Mouse (Mus musculus) heart, embryonic 13.5 days (tissue): ENCODE results near the gene Stpg1. TPM values are rescaled to one million over a fixed set of nuclear protein-coding genes. Genes with fewer than 3 reads are reported as not detected.

Source experiments
- ATAC-seq: fragments of 200-750 bp; cut with Nextera tagmentation; 2 replicates; pipeline ENCODE4 v1.8.0; 2017; ENCODE audit warnings: moderate TSS enrichment; ENCODE audit not compliant: insufficient number of reproducible peaks, low FRiP score, low TSS enrichment; ENCODE audit errors: extremely low read depth
- H3K27ac ChIP-seq: fragments of 300-500 bp; sonication (generic); replicated peaks from 2 replicates; pipeline ENCODE4 v1.5.1; 2015; ENCODE audit warnings: moderate library complexity, mild to moderate bottlenecking, inconsistent platforms
- H3K27me3 ChIP-seq: fragments of 300-500 bp; sonication (generic); replicated peaks from 2 replicates; pipeline ENCODE4 v1.6.1; 2015; ENCODE audit warnings: mild to moderate bottlenecking, inconsistent platforms
- H3K36me3 ChIP-seq: fragments of 300-500 bp; sonication (generic); 2 replicates; pipeline ENCODE4 v1.6.1; 2015; ENCODE audit warnings: mild to moderate bottlenecking, inconsistent platforms
- H3K4me1 ChIP-seq: fragments of 300-500 bp; sonication (generic); 2 replicates; pipeline ENCODE4 v1.6.1; 2015; ENCODE audit warnings: inconsistent platforms
- H3K4me2 ChIP-seq: fragments of 300-500 bp; sonication (generic); 2 replicates; pipeline ENCODE4 v1.6.1; 2015; ENCODE audit warnings: inconsistent platforms, mild to moderate bottlenecking, moderate library complexity
- H3K4me3 ChIP-seq: fragments of 300-500 bp; sonication (generic); 2 replicates; pipeline ENCODE4 v1.5.1; 2015; ENCODE audit warnings: moderate library complexity, mild to moderate bottlenecking, inconsistent platforms
- H3K9ac ChIP-seq: fragments of 300-500 bp; sonication (generic); 2 replicates; pipeline ENCODE4 v1.6.1; 2015; ENCODE audit warnings: inconsistent platforms, mild to moderate bottlenecking, moderate library complexity
- H3K9me3 ChIP-seq: fragments of 300-500 bp; sonication (generic); 2 replicates; pipeline ENCODE4 v1.6.1; 2016; ENCODE audit warnings: inconsistent platforms
- WGBS: fragments of 180-500 bp; shearing (Covaris S2); methylation state at CpG from one replicate; pipeline ENCODE4 v1.1.7; 2015; ENCODE audit warnings: mixed read lengths; 5-methylcytosine and 5-hydroxymethylcytosine counted together
- polyA plus RNA-seq: library from polyadenylated mRNA; unstranded; fragments of >200 nt; fragmentation: Nextera tagmentation; extraction: Ambion mirVana; gene quantifications from 2 replicates; pipeline ENCODE4 v1.2.1, GENCODE M21; 2015

Gene Stpg1
- polyA plus RNA-seq, 1 experiment from 2014 or later, result 0.32 TPM

- Histone ChIP-seq H3K27ac (no peak overlapping the region), H3K9ac (no peak overlapping the region), H3K9me3 (peaks cover 7% of the 10 kb centered on the region; the same call in 1 of the 2 replicates), H3K36me3 (no peaks in the 10 kb centered on the region), H3K4me1 (peaks cover 9% of the 10 kb centered on the region), H3K4me3 (no peak overlapping the region), H3K4me2 (no peak overlapping the region), H3K27me3 (peaks cover 3% of the 10 kb centered on the region; the same call in 1 of the 2 replicates)
- ATAC-seq, result no peak
- WGBS, result 45% methylated on average over 9 of the region's 9 CpGs
Observed at GRCm38 (mm10) chr4:135531771-135532613, 37.4 kb downstream of the Stpg1 start.

- H3K36me3 ChIP-seq, result no peaks in the 10 kb centered on the region
- 50% methylated on average over 6 of the region's 6 CpGs for WGBS
- no peak overlapping the region for H3K9ac ChIP-seq
- H3K9me3 ChIP-seq, result peaks cover 7% of the 10 kb centered on the region; the same call in 1 of the 2 replicates
- H3K27me3 ChIP-seq, result no peaks in the 10 kb centered on the region
- H3K4me2 ChIP-seq, result no peak overlapping the region
- H3K4me3 ChIP-seq, result no peak overlapping the region
- no peak overlapping the region for H3K27ac ChIP-seq
- no peak for ATAC-seq
- peaks cover 11% of the 10 kb centered on the region for H3K4me1 ChIP-seq
Observed at GRCm38 (mm10) chr4:135533001-135533400, 38.4 kb downstream of the Stpg1 start.

GRCm38 (mm10) chr4:135535021-135535420 lies 40.4 kb downstream of the Stpg1 start:
- Histone ChIP-seq H3K4me2 (no peak overlapping the region), H3K4me1 (peaks cover 11% of the 10 kb centered on the region), H3K27ac (no peak overlapping the region), H3K27me3 (no peaks in the 10 kb centered on the region), H3K4me3 (no peak overlapping the region), H3K36me3 (no peaks in the 10 kb centered on the region), H3K9ac (no peak overlapping the region), H3K9me3 (peaks cover 7% of the 10 kb centered on the region; the same call in 1 of the 2 replicates)
- no peak for ATAC-seq
- 95% methylated on average over 3 of the region's 3 CpGs for WGBS

- WGBS, result 73% methylated on average over 12 of the region's 12 CpGs
- no peak for ATAC-seq
- no peak overlapping the region for H3K27ac ChIP-seq
- H3K4me3 ChIP-seq, result no peak overlapping the region
- H3K4me1 ChIP-seq, result peaks cover 19% of the 10 kb centered on the region
- no peaks in the 10 kb centered on the region for H3K27me3 ChIP-seq
- no peak overlapping the region for H3K9ac ChIP-seq
- H3K36me3 ChIP-seq, result peaks cover 10% of the 10 kb centered on the region
- H3K4me2 ChIP-seq, result no peak overlapping the region
- H3K9me3 ChIP-seq, result no peaks in the 10 kb centered on the region
Observed at GRCm38 (mm10) chr4:135539056-135539455, 44.5 kb downstream of the Stpg1 start.

GRCm38 (mm10) chr4:135540057-135540456 lies 45.5 kb downstream of the Stpg1 start:
- H3K36me3 ChIP-seq, result peaks cover 10% of the 10 kb centered on the region
- H3K27me3 ChIP-seq, result no peaks in the 10 kb centered on the region
- H3K9me3 ChIP-seq, result no peaks in the 10 kb centered on the region
- no peak overlapping the region for H3K4me3 ChIP-seq
- no peak overlapping the region for H3K9ac ChIP-seq
- 57% methylated on average over 9 of the region's 9 CpGs for WGBS
- H3K4me2 ChIP-seq, result no peak overlapping the region
- H3K4me1 ChIP-seq, result peaks cover 29% of the 10 kb centered on the region
- no peak overlapping the region for H3K27ac ChIP-seq
- no peak for ATAC-seq

- Histone ChIP-seq H3K27me3 (no peaks in the 10 kb centered on the region), H3K27ac (peak overlapping the region; percentile 74), H3K9ac (peak overlapping the region; percentile 44; the same call in 1 of the 2 replicates), H3K4me2 (no peak overlapping the region), H3K9me3 (no peaks in the 10 kb centered on the region), H3K4me1 (peaks cover 63% of the 10 kb centered on the region), H3K36me3 (peaks cover 10% of the 10 kb centered on the region), H3K4me3 (no peak overlapping the region)
- no peak for ATAC-seq
- WGBS, result 40% methylated on average over 2 of the region's 2 CpGs
Observed at GRCm38 (mm10) chr4:135544284-135544683, 49.7 kb downstream of the Stpg1 start.

- Histone ChIP-seq H3K4me2 (peak overlapping the region; percentile 66), H3K27me3 (no peaks in the 10 kb centered on the region), H3K4me1 (peaks cover 69% of the 10 kb centered on the region), H3K27ac (peak overlapping the region; percentile 74), H3K9ac (peak overlapping the region; percentile 73), H3K9me3 (no peaks in the 10 kb centered on the region), H3K4me3 (peak overlapping the region; percentile 36), H3K36me3 (peaks cover 10% of the 10 kb centered on the region)
- WGBS, result 8% methylated on average over 8 of the region's 8 CpGs
- no peak for ATAC-seq
Observed at GRCm38 (mm10) chr4:135545080-135545511, 50.5 kb downstream of the Stpg1 start.

GRCm38 (mm10) chr4:135546008-135546407 lies 51.4 kb downstream of the Stpg1 start:
- H3K4me2 ChIP-seq, result no peak overlapping the region
- ATAC-seq, result no peak
- peaks cover 69% of the 10 kb centered on the region for H3K4me1 ChIP-seq
- 0 out of 2 replicates have a peak overlapping the region, but pooled peaks have one; percentile 36 for H3K27ac ChIP-seq
- H3K9ac ChIP-seq, result 0 out of 2 replicates have a peak overlapping the region, but pooled peaks have one; percentile 73
- no peaks in the 10 kb centered on the region for H3K9me3 ChIP-seq
- H3K27me3 ChIP-seq, result no peaks in the 10 kb centered on the region; the same call in 1 of the 2 replicates
- no peak overlapping the region for H3K4me3 ChIP-seq
- peaks cover 10% of the 10 kb centered on the region for H3K36me3 ChIP-seq
- 82% methylated on average over 7 of the region's 7 CpGs for WGBS

- ATAC-seq, result no peak
- H3K4me3 ChIP-seq, result no peak overlapping the region
- H3K4me2 ChIP-seq, result no peak overlapping the region
- H3K4me1 ChIP-seq, result peaks cover 70% of the 10 kb centered on the region
- H3K9ac ChIP-seq, result no peak overlapping the region
- H3K9me3 ChIP-seq, result no peaks in the 10 kb centered on the region
- peak overlapping the region; percentile 67 for H3K27ac ChIP-seq
- H3K27me3 ChIP-seq, result no peaks in the 10 kb centered on the region; the same call in 1 of the 2 replicates
- peaks cover 6% of the 10 kb centered on the region; the same call in 1 of the 2 replicates for H3K36me3 ChIP-seq
- WGBS, result 67% methylated on average over 4 of the region's 4 CpGs
Observed at GRCm38 (mm10) chr4:135546793-135547192, 52.2 kb downstream of the Stpg1 start.

GRCm38 (mm10) chr4:135547551-135547950 lies 53.0 kb downstream of the Stpg1 start:
- no peak for ATAC-seq
- Histone ChIP-seq H3K36me3 (no peaks in the 10 kb centered on the region), H3K27me3 (no peaks in the 10 kb centered on the region; the same call in 1 of the 2 replicates), H3K4me1 (peaks cover 77% of the 10 kb centered on the region), H3K27ac (peak overlapping the region; percentile 67), H3K9ac (peak overlapping the region; percentile 54; the same call in 1 of the 2 replicates), H3K4me3 (no peak overlapping the region), H3K4me2 (no peak overlapping the region), H3K9me3 (no peaks in the 10 kb centered on the region)
- 56% methylated on average over 14 of the region's 14 CpGs for WGBS

GRCm38 (mm10) chr4:135548108-135548507 lies 53.5 kb downstream of the Stpg1 start:
- H3K36me3 ChIP-seq, result no peaks in the 10 kb centered on the region
- H3K4me3 ChIP-seq, result no peak overlapping the region
- peaks cover 81% of the 10 kb centered on the region for H3K4me1 ChIP-seq
- peak overlapping the region; percentile 54; the same call in 1 of the 2 replicates for H3K9ac ChIP-seq
- WGBS, result 25% methylated on average over 7 of the region's 7 CpGs
- no peak for ATAC-seq
- no peaks in the 10 kb centered on the region; the same call in 1 of the 2 replicates for H3K27me3 ChIP-seq
- peak overlapping the region; percentile 67 for H3K27ac ChIP-seq
- no peak overlapping the region for H3K4me2 ChIP-seq
- no peaks in the 10 kb centered on the region for H3K9me3 ChIP-seq
